Comparison of ENCODE assay signal across 9 mouse cellular contexts in genomic region chr1:86703965-86704326, GRCm38 (mm10). TPM values are rescaled to one million over a fixed set of nuclear protein-coding genes. Genes with fewer than 3 reads are reported as not detected.
A peak's percentile ranks its signal among the peaks of the same experiment; 100 is the strongest.
DNase-seq lines count a peak whose midpoint lies in the region; ATAC-seq and TF ChIP-seq lines count a peak whose summit lies in the region.
"Had no signal": no experiment of that assay in that cellular context is flagged by ENCODE, and none has a peak within 500 bp of the region (broad histone marks: within the 10 kb centered on the region; RNA-seq: fewer than 3 reads in every experiment).

No protein-coding gene starts in this region.

- under 1% methylated on average over 27 of the region's 27 CpGs for WGBS in heart, embryonic 15.5 days
- under 1% methylated on average over 26 of the region's 27 CpGs for WGBS in forebrain, embryonic 16.5 days
- 0% methylated on average over 27 of the region's 27 CpGs for WGBS in liver, postnatal 0 days (ENCODE audit: insufficient replicate concordance)

- in situ Hi-C loops in ES-E14 (cut with MboI; ENCODE audit: low sequenced_read_pairs in 2 of 2, unreplicated experiment in 2 of 2) = no loop called here

- peak overlapping the region; percentile 87 for H3K4me2 ChIP-seq in heart, embryonic 15.5 days
- H3K4me2 ChIP-seq in forebrain, embryonic 16.5 days (ENCODE audit: low read length) = peak overlapping the region; percentile 80
- H3K4me2 ChIP-seq in liver, postnatal 0 days (ENCODE audit: low read depth, low read length) = peak overlapping the region; percentile 85

- H3K9me3 ChIP-seq in heart, embryonic 15.5 days (replicated peaks) = no peaks in the 10 kb centered on the region
- no peaks in the 10 kb centered on the region for H3K9me3 ChIP-seq in ES-E14 (ENCODE audit: control insufficient read depth, insufficient read depth, low read depth, low read length)
- no peaks in the 10 kb centered on the region for H3K9me3 ChIP-seq in forebrain, embryonic 16.5 days (ENCODE audit: control insufficient read depth, low read length)
- no peaks in the 10 kb centered on the region for H3K9me3 ChIP-seq in liver, postnatal 0 days (ENCODE audit: low read length)

- H3K36me3 ChIP-seq in heart, embryonic 15.5 days = no peaks in the 10 kb centered on the region
- no peaks in the 10 kb centered on the region for H3K36me3 ChIP-seq in ES-E14 (ENCODE audit: control insufficient read depth, insufficient read depth, low read length, poor library complexity, severe bottlenecking)
- H3K36me3 ChIP-seq in forebrain, embryonic 16.5 days (ENCODE audit: control insufficient read depth, insufficient read depth) = no peaks in the 10 kb centered on the region
- H3K36me3 ChIP-seq in liver, postnatal 0 days (replicated peaks; ENCODE audit: insufficient read depth, low read length) = no peaks in the 10 kb centered on the region

- ATAC-seq in heart, embryonic 15.5 days (replicated peaks; ENCODE audit: insufficient number of reproducible peaks, insufficient read depth, low FRiP score, low read depth) = peak; percentile 56; the same call in 1 of the 2 replicates
- no peak; the same call in 1 of the 2 replicates for ATAC-seq in forebrain, embryonic 16.5 days
- ATAC-seq in liver, postnatal 0 days = peak; percentile 65; the same call in 1 of the 2 replicates

- H3K4me3 ChIP-seq in heart, embryonic 15.5 days = peak overlapping the region; percentile 87
- peak overlapping the region; percentile 89 to 91 for H3K4me3 ChIP-seq in ES-E14 (ENCODE audit: insufficient read depth in 1 of 2, low read depth in 1 of 2, low read length in 2 of 2, poor library complexity in 1 of 2, severe bottlenecking in 1 of 2)
- H3K4me3 ChIP-seq in forebrain, embryonic 16.5 days (replicated peaks; ENCODE audit: low read length) = peak overlapping the region; percentile 97
- peak overlapping the region; percentile 80 for H3K4me3 ChIP-seq in liver, postnatal 0 days (ENCODE audit: low read depth, low read length)

- no peak for TF ChIP-seq CTCF in liver, postnatal 0 days (IDR thresholded peaks at IDR 0.05; ENCODE audit: low read depth)

- TF ChIP-seq EP300 in liver, postnatal 0 days (IDR thresholded peaks at IDR 0.05; ENCODE audit: low read depth) = no peak

- DNase-seq in heart, adult 18-20 months = no peak
- DNase-seq in ES-E14 (ENCODE audit: low read depth, low spot score) = no peak
- DNase-seq in liver, postnatal 0 days = no peak
- no peak for DNase-seq in gastrocnemius, postnatal 4 days (ENCODE audit: low spot score in 2 of 2)
- DNase-seq in cerebellum, postnatal 10 days = no peak
- DNase-seq in urinary bladder, postnatal 36 days (ENCODE audit: low spot score in 2 of 2) = no peak

- no peaks in the 10 kb centered on the region for H3K27me3 ChIP-seq in heart, embryonic 15.5 days
- no peaks in the 10 kb centered on the region for H3K27me3 ChIP-seq in forebrain, embryonic 16.5 days (replicated peaks; ENCODE audit: control insufficient read depth, insufficient read depth, low read length)
- no peaks in the 10 kb centered on the region for H3K27me3 ChIP-seq in liver, postnatal 0 days (ENCODE audit: insufficient read depth, low read length)

- H3K27ac ChIP-seq in heart, embryonic 15.5 days = peak overlapping the region; percentile 88
- peak overlapping the region; percentile 19; the same call in 1 of the 2 replicates for H3K27ac ChIP-seq in ES-E14 (ENCODE audit: insufficient read depth, low read depth, low read length, poor library complexity, severe bottlenecking)
- peak overlapping the region; percentile 81 for H3K27ac ChIP-seq in forebrain, embryonic 16.5 days (ENCODE audit: low read length)
- H3K27ac ChIP-seq in liver, postnatal 0 days (ENCODE audit: low read depth) = peak overlapping the region; percentile 92

- H3K9ac ChIP-seq in heart, embryonic 15.5 days = peak overlapping the region; percentile 83
- peak overlapping the region; percentile 93 for H3K9ac ChIP-seq in ES-E14 (ENCODE audit: insufficient read depth, low read depth, low read length, poor library complexity, severe bottlenecking)
- H3K9ac ChIP-seq in forebrain, embryonic 16.5 days (replicated peaks; ENCODE audit: low read depth, low read length) = peak overlapping the region; percentile 95
- H3K9ac ChIP-seq in liver, postnatal 0 days (replicated peaks) = peak overlapping the region; percentile 83

- H3K4me1 ChIP-seq in heart, embryonic 15.5 days (replicated peaks) = peaks cover 10% of the 10 kb centered on the region; the same call in 1 of the 2 replicates
- H3K4me1 ChIP-seq in ES-E14 (ENCODE audit: control insufficient read depth in 2 of 2, insufficient read depth in 2 of 2, low read length in 2 of 2, poor library complexity in 1 of 2) = peaks cover 0 to 4% of the 10 kb centered on the region in 2 experiments; a peak in 2 of 4 replicates
- peaks cover 13% of the 10 kb centered on the region for H3K4me1 ChIP-seq in forebrain, embryonic 16.5 days (replicated peaks; ENCODE audit: control insufficient read depth, insufficient read depth, low read length)
- peaks cover 11% of the 10 kb centered on the region for H3K4me1 ChIP-seq in liver, postnatal 0 days (ENCODE audit: insufficient read depth)

TF ChIP-seq in ES-E14, 5 proteins besides CTCF, POLR2A, EP300 and RAD21:
- no peak for TF ChIP-seq HCFC1 (IDR thresholded peaks at IDR 0.05; ENCODE audit: borderline replicate concordance, insufficient read depth, low read length)
- TF ChIP-seq ZNF384 (IDR thresholded peaks at IDR 0.05; ENCODE audit: low read depth, low read length) = no peak
- TF ChIP-seq MAFK (IDR thresholded peaks at IDR 0.05; ENCODE audit: insufficient read depth, low read depth, low read length) = no peak

RNA-seq across cellular contexts. Expression of gene Dis3l2, which starts 0.3 kb away (rescaled TPM):
- polyA plus RNA-seq in heart, embryonic 15.5 days (2015; fragmentation: Nextera tagmentation; extraction: Ambion mirVana) = 15.2 and 17.4 TPM in 2 replicates
- 10 to 100 TPM; 11.1 to 11.6 TPM for total RNA-seq in heart, adult 18-20 months (2021)
- 9.6 and 13.4 TPM in 2 replicates for total RNA-seq in ES-E14 (2012; rRNA removed)
- 38.5 and 43.2 TPM in 2 replicates for polyA plus RNA-seq in forebrain, embryonic 16.5 days (2015; fragmentation: Nextera tagmentation; extraction: Ambion mirVana)
- polyA plus RNA-seq in liver, postnatal 0 days (2015; fragmentation: Nextera tagmentation; extraction: Ambion mirVana) = 7.2 and 7.9 TPM in 2 replicates
- total RNA-seq in gastrocnemius, postnatal 4 days (2021) = 10 to 100 TPM; 21.0 to 22.4 TPM

RNA-seq across cellular contexts. Expression of gene Nppc, which starts 33.6 kb away (rescaled TPM):
- 1.2 and 1.3 TPM in 2 replicates for polyA plus RNA-seq in heart, embryonic 15.5 days (2015; fragmentation: Nextera tagmentation; extraction: Ambion mirVana)
- total RNA-seq in heart, adult 18-20 months (2021) = not detected
- 0.45 and 1.5 TPM in 2 replicates for total RNA-seq in ES-E14 (2012; rRNA removed)
- 3.7 and 5.2 TPM in 2 replicates for polyA plus RNA-seq in forebrain, embryonic 16.5 days (2015; fragmentation: Nextera tagmentation; extraction: Ambion mirVana)
- 0.20 TPM in 1 of 2 replicates, not detected in the other for polyA plus RNA-seq in liver, postnatal 0 days (2015; fragmentation: Nextera tagmentation; extraction: Ambion mirVana)
- total RNA-seq in gastrocnemius, postnatal 4 days (2021) = 1 to 10 TPM; 3.9 to 6.8 TPM
- total RNA-seq: neutrophil, adult 5-6 weeks had no signal

Comparison
In these comparisons a context has a peak if more than half of its experiments do, and no peak if none do; other contexts are left out.
1. H3K27ac ChIP-seq: peak in every context shown above with its lines; median percentile 92 in liver, postnatal 0 days; 88 in heart, embryonic 15.5 days; 81 in forebrain, embryonic 16.5 days; 19 in ES-E14.